28 mouse cellular contexts compared by ENCODE assay signal in genomic region chr6:113424187-113424586, GRCm38 (mm10). TPM values are rescaled to one million over a fixed set of nuclear protein-coding genes. Genes with fewer than 3 reads are reported as not detected.
"Had no signal": no experiment of that assay in that cellular context is flagged by ENCODE, and none has a peak within 500 bp of the region (broad histone marks: within the 10 kb centered on the region; RNA-seq: fewer than 3 reads in every experiment).

No protein-coding gene starts in this region.

- DNase-seq: layer of hippocampus, adult 9-11 months; liver; lung, adult 18-20 months; lung, postnatal 10 days; lung, postnatal 36 days; retina, postnatal 1 day; right cerebral cortex, postnatal 25 days; spleen, adult 18-20 months; thymus, adult 2 months; thymus, postnatal 14 days; thymus, postnatal 4 days had no signal

- H3K4me3 ChIP-seq: limb, embryonic 10.5 days; limb, embryonic 13.5 days; liver, embryonic 12.5 days; liver, embryonic 15.5 days; lung, embryonic 15.5 days; megakaryocyte, embryonic 14.5 days; midbrain, embryonic 10.5 days; midbrain, embryonic 13.5 days; myocyte; neural tube, embryonic 13.5 days had no signal

- H3K27ac ChIP-seq: kidney, postnatal 0 days; limb, embryonic 10.5 days; limb, embryonic 13.5 days; liver, embryonic 12.5 days; liver, embryonic 15.5 days; lung, embryonic 15.5 days; midbrain, embryonic 10.5 days; midbrain, embryonic 13.5 days; neural tube, embryonic 13.5 days had no signal

RNA-seq across cellular contexts. Expression of gene Cidec, which starts 11.4 kb away (rescaled TPM):
- total RNA-seq: layer of hippocampus, adult 18-20 months; layer of hippocampus, postnatal 25 days; left cerebral cortex, adult 8-10 months; left cerebral cortex, postnatal 14 days; monocyte, adult 5-6 weeks; neutrophil, adult 5-6 weeks had no signal

RNA-seq across cellular contexts. Expression of gene Il17re, which starts 34.1 kb away (rescaled TPM):
- total RNA-seq: monocyte, adult 5-6 weeks had no signal
